Mouse (Mus musculus) B cell, adult 2 months (primary cell): ENCODE measurements around the gene Spata2.

Source experiments
- DNase-seq, 2 experiments: peaks; one replicate each; pipeline ENCODE4 v3.0.0; 2022

Spata2 gene

DNA sequence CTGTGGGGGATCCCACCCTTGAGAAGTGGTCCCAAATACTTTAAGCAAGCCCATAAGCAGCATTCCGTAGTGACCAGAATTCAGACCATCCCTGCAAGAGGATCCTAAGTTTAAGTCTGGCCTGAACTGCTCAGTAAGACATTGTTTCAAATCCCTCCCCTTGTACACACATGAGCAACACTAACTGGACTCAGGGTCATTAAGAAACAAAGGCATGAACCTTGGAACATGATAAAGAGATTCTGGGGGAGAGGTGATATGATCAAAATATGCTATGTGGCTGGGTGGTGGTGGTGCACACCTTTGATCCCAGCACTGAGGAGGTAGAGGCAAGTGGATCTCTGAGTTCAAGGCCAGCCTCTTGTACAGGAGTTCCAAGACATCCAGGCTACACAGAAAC lies 13.2 kb downstream of the Spata2 start:
- no peak for DNase-seq

DNA sequence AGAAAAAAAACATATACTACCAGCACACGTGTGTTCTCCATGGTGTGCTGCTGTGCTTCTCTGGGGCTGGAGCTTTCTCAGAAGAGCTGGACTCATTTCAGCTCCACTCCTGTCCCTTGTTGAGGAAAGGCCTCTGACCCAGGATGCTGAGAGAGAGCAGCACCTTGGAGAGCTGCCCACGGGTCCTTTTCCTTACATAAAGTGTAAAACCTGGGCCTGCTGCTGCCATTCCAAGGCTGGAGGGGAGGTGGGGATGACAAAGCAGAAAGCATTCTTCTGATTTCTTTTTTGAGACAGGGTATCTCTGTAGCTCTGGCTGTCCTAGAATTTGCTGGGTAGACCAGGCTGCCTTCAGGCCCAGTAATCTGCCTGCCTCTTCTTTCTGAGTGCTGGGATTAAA lies 14.6 kb downstream of the Spata2 start:
- no peak for DNase-seq

GRCm38 (mm10) chr2:167476762-167477161 lies 15.9 kb downstream of the Spata2 start:
- no peak for DNase-seq

DNA sequence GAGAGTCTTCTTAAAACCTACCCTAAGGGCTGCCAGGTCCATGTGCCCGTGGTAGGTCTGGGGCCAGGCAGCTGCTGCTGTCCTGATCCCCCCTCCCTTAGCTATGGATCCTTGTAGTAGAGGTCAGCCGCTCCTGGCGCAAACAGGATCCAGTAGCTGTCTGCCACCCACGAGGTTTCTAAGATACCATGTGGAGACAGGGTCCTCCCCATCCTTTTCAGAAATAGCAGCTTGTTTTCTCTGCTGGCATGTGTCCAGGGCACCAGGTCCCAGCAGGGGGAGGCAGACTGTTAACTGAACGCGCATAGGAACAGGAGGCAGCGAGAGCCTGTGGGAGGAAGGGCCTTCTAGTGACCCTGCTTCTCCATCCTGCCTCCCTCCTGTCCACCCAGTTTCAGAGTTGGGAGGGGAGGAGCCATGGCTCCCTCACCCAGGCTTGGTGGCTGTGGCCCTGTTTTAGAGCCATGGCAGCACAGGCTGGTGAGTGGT lies 16.4 kb downstream of the Spata2 start:
- no peak for DNase-seq

- DNase-seq, result no peak
These were observed 17.1 kb downstream of the Spata2 start for GRCm38 (mm10) chr2:167475596-167475995.

- no peak for DNase-seq
These were observed 18.5 kb downstream of the Spata2 start for GRCm38 (mm10) chr2:167474218-167474617.

DNA sequence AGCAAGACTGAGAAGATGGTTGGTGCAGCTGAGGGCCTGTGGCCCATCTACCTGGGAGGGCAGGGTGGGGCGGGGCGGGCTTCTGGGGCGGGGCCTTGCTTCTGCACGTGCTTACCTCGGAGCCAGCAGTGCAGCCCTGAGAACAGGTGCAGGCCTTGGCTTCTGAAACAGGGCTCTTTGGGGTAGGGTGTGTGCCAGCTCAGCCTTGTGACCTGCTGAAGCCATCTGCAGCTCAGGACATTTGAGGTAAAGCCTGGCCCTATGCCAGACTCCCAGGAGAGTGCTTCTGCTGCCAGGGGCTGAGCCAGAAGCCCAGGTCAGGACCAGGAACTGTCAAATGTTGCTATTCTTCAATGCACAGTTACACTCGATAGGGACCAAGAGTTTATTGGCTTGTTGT lies 21.1 kb downstream of the Spata2 start:
- DNase-seq, result no peak

- no peak for DNase-seq
These were observed 22.1 kb downstream of the Spata2 start for GRCm38 (mm10) chr2:167470611-167471010.

- peak; percentile 28 to 31 for DNase-seq
These were observed 24.2 kb downstream of the Spata2 start for GRCm38 (mm10) chr2:167468444-167468843.

GRCm38 (mm10) chr2:167467214-167467613 lies 25.5 kb downstream of the Spata2 start:
- no peak for DNase-seq

GRCm38 (mm10) chr2:167465951-167466350 lies 26.7 kb downstream of the Spata2 start:
- no peak for DNase-seq

- no peak for DNase-seq
These were observed 28.9 kb downstream of the Spata2 start for GRCm38 (mm10) chr2:167463802-167464201.

DNA sequence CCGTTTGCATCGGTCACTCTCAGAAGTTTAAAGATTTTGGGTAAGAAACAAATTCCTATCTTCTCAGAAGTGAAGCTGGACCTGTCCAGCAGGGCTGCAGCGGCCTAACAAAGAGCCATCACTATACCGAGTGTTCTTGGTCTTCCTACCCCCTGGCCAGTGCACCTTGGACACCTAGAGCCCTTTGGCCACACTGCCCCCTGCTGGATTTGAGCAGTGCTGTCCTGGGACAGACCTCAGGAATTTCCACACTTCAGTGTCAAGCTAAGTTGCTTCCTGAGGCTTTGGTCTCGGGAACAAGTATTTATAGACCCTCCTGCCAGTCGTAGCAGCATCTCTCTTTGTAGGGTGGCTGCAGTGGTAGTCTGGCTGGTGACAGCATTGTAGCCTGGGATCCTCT lies 29.7 kb downstream of the Spata2 start:
- peak; percentile 66 to 68 for DNase-seq

DNA sequence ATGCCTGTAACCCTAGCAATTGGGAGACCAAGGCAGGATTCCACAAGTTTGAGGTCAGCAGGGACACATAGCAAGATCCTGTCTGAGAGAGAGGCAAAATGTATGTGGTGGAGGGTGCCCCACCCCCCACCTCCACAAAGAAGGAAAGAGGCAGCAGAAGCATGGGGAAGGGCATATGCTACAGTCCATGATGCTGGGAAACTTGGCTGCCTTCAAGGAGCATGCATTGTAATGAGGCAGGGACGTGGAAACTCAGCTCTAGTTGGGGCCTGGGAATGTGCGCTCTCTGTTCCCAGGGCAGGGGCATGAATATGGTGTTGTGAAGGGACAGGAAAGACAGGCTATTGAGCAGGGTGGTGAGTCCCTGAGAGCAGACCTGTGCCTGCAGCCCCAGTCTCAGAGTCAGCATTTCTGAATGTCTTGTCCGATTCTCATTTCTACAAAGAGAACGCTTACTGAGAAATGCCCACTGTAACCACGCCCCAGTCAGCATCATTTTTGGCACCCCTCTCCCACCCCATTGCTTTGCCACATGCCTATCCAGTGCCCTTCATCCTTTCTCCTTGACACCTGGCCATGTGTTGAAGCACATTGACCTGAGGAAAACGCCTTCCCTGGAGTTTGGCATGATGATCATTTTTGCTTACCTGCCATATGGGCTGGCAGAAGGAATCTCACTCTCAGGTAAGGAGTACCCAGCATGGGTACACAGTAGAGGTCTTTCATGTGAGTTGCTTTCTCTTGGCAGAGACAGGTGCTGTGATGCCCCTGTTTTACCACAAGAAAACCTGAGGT lies 33.4 kb downstream of the Spata2 start:
- no peak for DNase-seq

DNA sequence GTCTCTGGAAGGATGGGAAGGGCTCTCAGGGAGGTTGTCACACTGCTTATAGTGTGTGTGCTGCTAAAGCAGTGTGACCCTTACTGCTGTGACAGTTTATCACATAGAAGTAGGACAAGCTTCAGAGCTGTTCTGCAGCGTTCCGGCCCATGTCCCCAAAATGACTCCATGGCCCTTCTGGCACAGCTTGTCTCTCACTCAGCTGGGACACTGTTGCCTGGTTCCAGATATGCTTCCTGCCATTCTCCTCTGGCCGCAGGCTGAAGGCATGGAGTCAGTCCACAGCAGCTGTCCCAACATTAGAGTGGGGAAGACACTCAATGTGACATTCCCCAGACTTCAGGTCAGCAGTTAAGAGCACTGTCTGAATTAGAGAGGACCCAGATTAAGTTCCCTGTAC lies 34.1 kb downstream of the Spata2 start:
- DNase-seq, result no peak

- no peak for DNase-seq
These were observed 35.5 kb downstream of the Spata2 start for GRCm38 (mm10) chr2:167457213-167457612.

DNA sequence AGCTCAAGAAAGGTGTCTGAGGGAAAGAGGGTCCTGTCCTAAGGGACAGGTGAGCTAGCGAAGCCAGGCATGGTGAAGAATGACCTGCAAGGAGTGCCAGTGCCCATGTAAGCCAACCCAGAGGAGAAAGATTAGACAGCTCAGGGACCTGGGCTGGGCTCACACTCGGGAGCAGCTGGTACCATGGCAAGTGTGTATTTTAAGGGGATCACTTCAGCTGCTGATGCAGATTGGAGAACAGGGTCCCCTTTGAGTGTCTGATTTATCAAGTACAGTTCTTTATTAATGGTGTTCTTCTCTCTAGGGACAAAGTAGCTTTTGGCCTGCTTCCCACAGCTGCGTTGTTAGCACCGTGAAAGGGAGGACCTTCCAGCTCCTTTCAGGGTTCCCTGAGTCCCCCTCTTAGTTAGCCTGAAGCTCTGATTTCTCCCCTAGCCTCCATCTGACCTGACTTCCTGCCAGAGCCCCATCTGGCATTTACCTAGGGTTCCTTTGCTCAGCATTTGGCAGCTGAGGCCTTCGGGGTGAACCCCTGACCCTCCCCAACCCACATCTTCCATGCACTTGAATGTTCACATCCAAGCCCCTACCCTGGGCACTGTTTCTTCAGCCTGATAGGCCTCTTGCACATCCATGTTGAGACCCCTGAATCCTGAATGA lies 36.2 kb downstream of the Spata2 start:
- no peak for DNase-seq

DNA sequence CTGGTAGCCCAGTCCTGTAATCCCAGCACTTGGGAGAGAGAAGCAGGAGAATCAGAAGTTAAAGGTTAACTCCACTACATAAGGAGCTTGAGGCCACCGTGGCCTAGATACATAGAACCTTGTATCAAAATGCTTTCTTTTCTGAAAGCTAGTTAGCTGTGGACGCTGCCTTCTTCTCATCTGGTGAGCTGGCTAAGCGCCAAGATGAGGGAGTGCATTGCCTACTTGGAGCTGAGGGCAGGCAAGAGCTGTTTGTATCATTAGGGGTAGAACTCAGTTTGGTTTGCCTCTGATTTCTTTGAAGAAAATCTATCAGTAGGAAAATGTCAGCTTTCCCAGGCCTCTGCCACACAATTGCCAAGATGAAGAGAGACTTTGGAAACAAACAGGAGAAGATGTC lies 38.9 kb downstream of the Spata2 start:
- DNase-seq, result no peak

- DNase-seq, result no peak
These were observed 42.0 kb downstream of the Spata2 start for GRCm38 (mm10) chr2:167450647-167451046.

GRCm38 (mm10) chr2:167449331-167450275 lies 43.1 kb downstream of the Spata2 start:
- no peak for DNase-seq

- DNase-seq, result no peak
These were observed 45.1 kb downstream of the Spata2 start for GRCm38 (mm10) chr2:167447629-167448028.

DNA sequence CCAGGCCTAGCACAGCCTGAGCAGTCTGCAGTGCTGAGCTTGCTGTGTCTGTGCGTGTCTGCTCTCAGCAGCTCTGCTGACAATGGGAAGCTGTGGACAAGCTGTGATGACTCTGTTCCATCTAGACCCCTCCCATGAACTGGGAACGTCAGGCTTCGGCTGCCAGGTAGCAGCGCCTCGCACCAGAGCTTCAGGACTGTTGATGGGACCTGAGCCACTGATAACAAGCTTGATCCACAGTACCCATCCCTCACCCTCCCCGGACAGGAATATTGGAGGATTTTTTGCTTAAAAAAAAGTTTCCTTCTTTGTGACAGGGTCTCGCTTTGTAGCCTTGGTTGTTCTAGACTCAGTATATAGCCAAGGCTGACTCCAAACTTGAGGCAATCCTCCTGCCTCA lies 45.5 kb downstream of the Spata2 start:
- DNase-seq, result no peak
